Comparison of ENCODE assay signal across 28 mouse cellular contexts in genomic region chr12:99060702-99061101, GRCm38 (mm10).
"Had no signal": no experiment of that assay in that cellular context is flagged by ENCODE, and none has a peak within 500 bp of the region (broad histone marks: within the 10 kb centered on the region; RNA-seq: fewer than 3 reads in every experiment).

No protein-coding gene starts in this region.

- H3K4me2 ChIP-seq: embryonic facial prominence, embryonic 12.5 days; embryonic facial prominence, embryonic 13.5 days; embryonic facial prominence, embryonic 15.5 days; forebrain, embryonic 12.5 days; forebrain, embryonic 13.5 days; forebrain, embryonic 15.5 days had no signal

- H3K9me3 ChIP-seq: embryonic facial prominence, embryonic 10.5 days; embryonic facial prominence, embryonic 12.5 days; embryonic facial prominence, embryonic 13.5 days; embryonic facial prominence, embryonic 15.5 days; forebrain, embryonic 10.5 days; forebrain, embryonic 12.5 days; forebrain, embryonic 13.5 days; forebrain, embryonic 15.5 days had no signal

- H3K9ac ChIP-seq: embryonic facial prominence, embryonic 12.5 days; embryonic facial prominence, embryonic 13.5 days; embryonic facial prominence, embryonic 15.5 days; forebrain, embryonic 12.5 days; forebrain, embryonic 13.5 days; forebrain, embryonic 15.5 days; forebrain, postnatal 0 days had no signal

- H3K4me3 ChIP-seq: embryonic facial prominence, embryonic 10.5 days; embryonic facial prominence, embryonic 12.5 days; embryonic facial prominence, embryonic 13.5 days; embryonic facial prominence, embryonic 15.5 days; erythroblast, embryonic 14.5 days; forebrain, embryonic 10.5 days; forebrain, embryonic 12.5 days; forebrain, embryonic 13.5 days; forebrain, embryonic 15.5 days; gastrocnemius, adult 2 months had no signal

- H3K27ac ChIP-seq: embryonic facial prominence, embryonic 10.5 days; embryonic facial prominence, embryonic 12.5 days; embryonic facial prominence, embryonic 13.5 days; embryonic facial prominence, embryonic 15.5 days; forebrain, embryonic 10.5 days; forebrain, embryonic 12.5 days; forebrain, embryonic 13.5 days; forebrain, embryonic 15.5 days; gastrocnemius, adult 2 months had no signal

- H3K4me1 ChIP-seq: embryonic facial prominence, embryonic 10.5 days; embryonic facial prominence, embryonic 12.5 days; forebrain, embryonic 12.5 days had no signal

- H3K27me3 ChIP-seq: embryonic facial prominence, embryonic 12.5 days; embryonic facial prominence, embryonic 13.5 days; embryonic facial prominence, embryonic 15.5 days; forebrain, embryonic 12.5 days; forebrain, embryonic 13.5 days; forebrain, embryonic 15.5 days had no signal

- H3K36me3 ChIP-seq: embryonic facial prominence, embryonic 10.5 days; embryonic facial prominence, embryonic 12.5 days; embryonic facial prominence, embryonic 13.5 days; embryonic facial prominence, embryonic 15.5 days; forebrain, embryonic 10.5 days; forebrain, embryonic 12.5 days; forebrain, embryonic 15.5 days had no signal

- ATAC-seq: forebrain, embryonic 13.5 days; forebrain, embryonic 14.5 days; forebrain, embryonic 15.5 days; forebrain, embryonic 16.5 days; forebrain, postnatal 0 days had no signal

- DNase-seq: cerebellum, adult 18-20 months; cerebellum, adult 2 months; cerebellum, adult 8-10 months; cerebellum, adult 9-10 months; cerebellum, adult 9-11 months; cerebellum, postnatal 10 days; cerebellum, postnatal 14 days; cerebellum, postnatal 25 days; cerebellum, postnatal 36 days; embryo, embryonic 11 days; forebrain, postnatal 0 days; gastrocnemius, adult 2 months; gastrocnemius, postnatal 10 days; gastrocnemius, postnatal 14 days; gastrocnemius, postnatal 25 days; gastrocnemius, postnatal 36 days; heart, adult 11 months had no signal
